Mouse (Mus musculus): ENCODE results near the gene BC030867. TPM values are rescaled to one million over a fixed set of nuclear protein-coding genes. Genes with fewer than 3 reads are reported as not detected.
A peak's percentile ranks its signal among the peaks of the same experiment; 100 is the strongest.

Gene BC030867
- polyA plus RNA-seq, 1 experiment from 2014 or later = 17.9 TPM

DNA sequence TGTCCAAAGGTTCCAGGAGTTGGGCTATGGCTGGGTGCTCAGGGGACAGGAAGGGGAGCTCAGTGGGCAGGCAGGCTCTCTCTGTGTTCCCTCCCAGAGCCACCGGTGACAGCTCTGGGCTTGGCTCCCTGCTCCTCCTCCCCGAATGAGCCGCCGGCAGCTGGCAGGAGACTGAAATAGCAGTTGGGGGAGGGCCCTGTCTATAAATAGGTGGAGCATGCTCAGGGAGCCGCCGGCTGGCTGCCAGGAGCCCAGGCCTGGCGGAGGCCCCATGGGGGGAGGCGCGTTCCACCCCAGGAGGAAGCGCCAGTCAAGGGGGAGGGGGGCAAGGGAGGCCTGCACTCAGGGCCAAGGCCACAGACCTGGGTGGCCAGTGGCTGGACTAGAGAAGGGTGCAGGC, 29.9 kb upstream of the BC030867 start:
- H3K4me2 ChIP-seq (ENCODE audit: low read depth) = peak overlapping the region; percentile 40
- H3K27me3 ChIP-seq (ENCODE audit: control insufficient read depth, insufficient read depth, low read length) = no peaks in the 10 kb centered on the region
- peak overlapping the region; percentile 60; the same call in 1 of the 2 replicates for H3K27ac ChIP-seq (ENCODE audit: low read depth, low read length)
- peak overlapping the region; percentile 37 for H3K9ac ChIP-seq (ENCODE audit: low read length)
- peak; percentile 74 for ATAC-seq (ENCODE audit: insufficient read depth, low FRiP score, low TSS enrichment)
- WGBS = under 1% methylated on average over 7 of the region's 10 CpGs
- H3K4me1 ChIP-seq (ENCODE audit: control insufficient read depth, insufficient read depth, low read length) = peaks cover 31% of the 10 kb centered on the region
- peak; percentile 77 for DNase-seq (ENCODE audit: low spot score)
- H3K9me3 ChIP-seq (ENCODE audit: control insufficient read depth, low read length) = no peaks in the 10 kb centered on the region
- peaks cover 3% of the 10 kb centered on the region for H3K36me3 ChIP-seq (ENCODE audit: control insufficient read depth, insufficient read depth, low read length)
- H3K4me3 ChIP-seq (ENCODE audit: low read depth, low read length) = peak overlapping the region; percentile 21

DNA sequence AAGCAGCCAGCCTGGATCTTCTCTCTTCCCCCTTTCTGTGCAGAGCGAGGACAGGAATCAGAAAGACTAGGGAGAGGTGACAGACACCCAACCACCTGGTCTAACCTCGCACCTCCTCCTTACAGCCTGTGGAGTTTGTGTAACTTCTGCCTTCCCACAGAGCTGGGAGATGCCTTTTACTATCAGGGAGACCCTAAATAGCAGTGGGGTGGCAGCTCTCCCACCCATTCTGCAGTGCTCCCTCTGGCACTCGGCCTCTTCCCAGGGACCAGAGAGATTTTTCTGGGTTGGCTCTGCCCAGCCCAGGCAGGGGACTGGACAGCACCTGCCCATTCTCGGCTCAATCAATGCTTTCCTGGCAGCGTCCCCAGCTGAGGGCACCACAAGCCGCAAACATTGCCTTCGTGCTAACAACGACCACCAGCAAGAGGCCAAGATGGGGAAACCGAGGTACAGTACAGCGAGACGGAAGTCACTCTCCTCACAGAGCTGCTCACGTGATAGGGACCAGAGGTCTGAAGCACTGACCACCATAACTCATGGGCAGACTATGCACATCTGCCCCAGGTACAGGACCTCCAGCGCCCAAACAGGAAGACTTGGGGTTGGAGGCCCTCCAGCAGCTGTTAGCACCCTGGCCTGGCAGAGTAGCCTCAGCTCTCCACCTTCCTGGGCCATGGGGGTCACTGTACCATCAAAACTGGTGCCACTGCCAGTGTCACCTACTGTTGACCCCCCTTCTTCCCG, 29.3 kb upstream of the BC030867 start:
- H3K36me3 ChIP-seq (ENCODE audit: control insufficient read depth, insufficient read depth, low read length) = peaks cover 3% of the 10 kb centered on the region
- H3K4me2 ChIP-seq (ENCODE audit: low read depth) = peak overlapping the region; percentile 40
- peak overlapping the region; percentile 10; the same call in 1 of the 2 replicates for H3K4me3 ChIP-seq (ENCODE audit: low read depth, low read length)
- 67% methylated on average over 14 of the region's 14 CpGs for WGBS
- H3K4me1 ChIP-seq (ENCODE audit: control insufficient read depth, insufficient read depth, low read length) = peaks cover 33% of the 10 kb centered on the region
- ATAC-seq (ENCODE audit: insufficient read depth, low FRiP score, low TSS enrichment) (no peak), DNase-seq (ENCODE audit: low spot score) (peak; percentile 9)
- H3K27me3 ChIP-seq (ENCODE audit: control insufficient read depth, insufficient read depth, low read length) = no peaks in the 10 kb centered on the region
- no peaks in the 10 kb centered on the region for H3K9me3 ChIP-seq (ENCODE audit: control insufficient read depth, low read length)
- no peak overlapping the region for H3K9ac ChIP-seq (ENCODE audit: low read length)
- peak overlapping the region; percentile 60; the same call in 1 of the 2 replicates for H3K27ac ChIP-seq (ENCODE audit: low read depth, low read length)

DNA sequence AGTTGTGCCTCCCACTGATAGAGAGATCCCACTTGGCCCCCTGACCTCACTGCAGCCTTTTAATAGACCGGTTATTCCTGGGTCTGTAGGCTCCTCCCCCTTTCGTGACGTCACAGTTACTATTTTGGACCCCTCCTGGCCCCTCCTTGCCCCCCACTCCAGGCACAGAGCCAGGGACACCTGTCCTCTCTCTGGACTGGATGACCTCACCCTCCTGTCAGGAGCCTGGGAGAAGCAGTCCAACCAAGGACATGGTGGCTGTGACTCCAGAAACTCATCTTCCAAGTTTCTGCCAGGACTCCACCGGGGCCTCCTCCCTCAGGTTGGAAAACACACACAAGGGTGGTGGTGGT, 28.7 kb upstream of the BC030867 start:
- H3K9me3 ChIP-seq (ENCODE audit: control insufficient read depth, low read length) = no peaks in the 10 kb centered on the region
- no peak overlapping the region for H3K4me3 ChIP-seq (ENCODE audit: low read depth, low read length)
- H3K27me3 ChIP-seq (ENCODE audit: control insufficient read depth, insufficient read depth, low read length) = no peaks in the 10 kb centered on the region
- peaks cover 35% of the 10 kb centered on the region for H3K4me1 ChIP-seq (ENCODE audit: control insufficient read depth, insufficient read depth, low read length)
- no peak overlapping the region for H3K27ac ChIP-seq (ENCODE audit: low read depth, low read length)
- DNase-seq (ENCODE audit: low spot score) = peak; percentile 5
- peaks cover 3% of the 10 kb centered on the region for H3K36me3 ChIP-seq (ENCODE audit: control insufficient read depth, insufficient read depth, low read length)
- H3K9ac ChIP-seq (ENCODE audit: low read length) = no peak overlapping the region
- ATAC-seq (ENCODE audit: insufficient read depth, low FRiP score, low TSS enrichment) = no peak
- H3K4me2 ChIP-seq (ENCODE audit: low read depth) = no peak overlapping the region
- 81% methylated on average over 4 of the region's 4 CpGs for WGBS

DNA sequence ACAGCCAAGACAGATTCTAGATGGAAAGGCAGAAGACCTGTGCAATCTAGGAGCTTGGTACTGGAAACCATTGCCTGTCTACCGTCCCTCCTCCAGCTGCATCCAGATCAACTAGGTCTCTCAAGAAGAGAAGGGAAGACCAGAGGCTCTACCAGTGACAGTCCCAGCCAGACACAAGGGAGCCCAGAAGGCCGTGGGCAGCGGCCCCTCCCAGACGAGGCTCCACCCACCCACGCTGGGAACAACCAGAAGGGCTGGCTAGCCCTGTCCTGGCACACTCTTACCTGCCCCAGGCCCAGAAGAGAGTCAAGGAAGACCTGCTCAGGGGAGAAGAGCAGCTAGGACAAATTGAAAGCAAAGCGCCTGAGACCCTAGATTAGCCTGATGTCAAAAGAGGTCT, 28.2 kb upstream of the BC030867 start:
- Histone ChIP-seq H3K9ac (ENCODE audit: low read length) (no peak overlapping the region), H3K27me3 (ENCODE audit: control insufficient read depth, insufficient read depth, low read length) (no peaks in the 10 kb centered on the region), H3K9me3 (ENCODE audit: control insufficient read depth, low read length) (no peaks in the 10 kb centered on the region), H3K36me3 (ENCODE audit: control insufficient read depth, insufficient read depth, low read length) (peaks cover 3% of the 10 kb centered on the region), H3K4me1 (ENCODE audit: control insufficient read depth, insufficient read depth, low read length) (peaks cover 39% of the 10 kb centered on the region), H3K4me3 (ENCODE audit: low read depth, low read length) (no peak overlapping the region), H3K4me2 (ENCODE audit: low read depth) (no peak overlapping the region), H3K27ac (ENCODE audit: low read depth, low read length) (no peak overlapping the region)
- DNase-seq (ENCODE audit: low spot score) = peak; percentile 10
- WGBS = 71% methylated on average over 6 of the region's 6 CpGs
- ATAC-seq (ENCODE audit: insufficient read depth, low FRiP score, low TSS enrichment) = no peak

DNA sequence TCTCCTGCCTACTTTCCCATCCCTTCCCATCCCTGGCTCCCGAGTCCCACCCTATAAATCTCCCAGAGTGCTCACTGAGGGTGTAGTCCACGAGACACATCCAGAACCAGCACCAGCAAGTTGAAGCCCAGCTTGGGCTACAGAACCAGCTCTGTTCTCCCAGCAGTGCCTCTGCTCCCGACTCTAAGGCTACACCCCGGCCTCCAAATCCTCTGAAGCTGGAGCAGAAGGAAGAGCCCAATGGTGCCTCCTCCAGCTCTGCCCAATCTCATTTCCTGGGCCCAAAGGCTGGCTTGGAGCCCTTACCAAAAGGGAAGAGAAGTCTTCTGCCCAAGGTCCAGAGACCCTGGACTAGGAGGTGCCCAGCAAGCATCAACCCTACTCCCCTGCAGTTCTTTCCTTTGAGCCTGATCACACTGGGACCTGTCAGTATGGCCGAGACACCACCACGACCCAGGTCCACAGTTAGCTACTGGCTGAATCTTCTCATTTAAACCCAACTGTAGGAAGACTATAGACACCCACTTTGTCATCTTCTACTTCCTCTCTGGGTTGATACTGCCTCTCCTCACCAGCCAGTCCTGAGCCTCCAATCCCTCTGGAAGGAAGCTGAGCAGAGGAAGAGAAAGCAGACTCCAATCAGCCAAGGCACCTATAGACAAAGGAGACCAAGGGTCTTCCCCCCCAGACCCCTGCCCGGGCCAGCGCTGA, 27.3 kb upstream of the BC030867 start:
- ATAC-seq (ENCODE audit: insufficient read depth, low FRiP score, low TSS enrichment) = no peak
- Histone ChIP-seq H3K4me3 (ENCODE audit: low read depth, low read length) (no peak overlapping the region), H3K36me3 (ENCODE audit: control insufficient read depth, insufficient read depth, low read length) (peaks cover 3% of the 10 kb centered on the region), H3K27me3 (ENCODE audit: control insufficient read depth, insufficient read depth, low read length) (no peaks in the 10 kb centered on the region), H3K9ac (ENCODE audit: low read length) (no peak overlapping the region), H3K4me1 (ENCODE audit: control insufficient read depth, insufficient read depth, low read length) (peaks cover 43% of the 10 kb centered on the region), H3K9me3 (ENCODE audit: control insufficient read depth, low read length) (no peaks in the 10 kb centered on the region), H3K27ac (ENCODE audit: low read depth, low read length) (no peak overlapping the region), H3K4me2 (ENCODE audit: low read depth) (no peak overlapping the region)
- WGBS = 79% methylated on average over 8 of the region's 8 CpGs
- peak; percentile 6 for DNase-seq (ENCODE audit: low spot score)

DNA sequence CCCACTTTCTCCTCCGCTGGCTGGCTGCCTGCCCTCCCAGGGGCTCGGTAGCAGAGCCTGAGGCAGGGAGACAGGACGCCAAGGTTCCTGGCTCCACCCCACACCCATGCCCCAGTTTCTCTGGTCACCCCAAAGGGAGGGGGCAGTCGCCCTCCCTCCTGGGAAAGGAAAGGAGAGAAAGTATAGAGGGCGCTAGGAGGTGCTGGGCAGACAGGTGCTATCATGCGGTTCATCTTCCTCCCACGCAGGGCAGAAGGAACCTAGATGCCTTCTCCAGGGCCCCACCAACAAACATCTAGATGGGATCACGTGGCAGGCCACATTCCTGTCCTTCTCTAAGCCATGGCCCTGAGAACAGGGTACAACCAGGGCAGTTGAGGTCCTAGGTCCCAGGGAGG, 26.7 kb upstream of the BC030867 start:
- Histone ChIP-seq H3K9me3 (ENCODE audit: control insufficient read depth, low read length) (no peaks in the 10 kb centered on the region), H3K9ac (ENCODE audit: low read length) (no peak overlapping the region), H3K4me2 (ENCODE audit: low read depth) (no peak overlapping the region), H3K4me3 (ENCODE audit: low read depth, low read length) (no peak overlapping the region), H3K27me3 (ENCODE audit: control insufficient read depth, insufficient read depth, low read length) (no peaks in the 10 kb centered on the region), H3K27ac (ENCODE audit: low read depth, low read length) (no peak overlapping the region), H3K4me1 (ENCODE audit: control insufficient read depth, insufficient read depth, low read length) (peaks cover 49% of the 10 kb centered on the region), H3K36me3 (ENCODE audit: control insufficient read depth, insufficient read depth, low read length) (peaks cover 3% of the 10 kb centered on the region)
- WGBS = 87% methylated on average over 8 of the region's 8 CpGs
- peak; percentile 4 for DNase-seq (ENCODE audit: low spot score)
- ATAC-seq (ENCODE audit: insufficient read depth, low FRiP score, low TSS enrichment) = no peak

DNA sequence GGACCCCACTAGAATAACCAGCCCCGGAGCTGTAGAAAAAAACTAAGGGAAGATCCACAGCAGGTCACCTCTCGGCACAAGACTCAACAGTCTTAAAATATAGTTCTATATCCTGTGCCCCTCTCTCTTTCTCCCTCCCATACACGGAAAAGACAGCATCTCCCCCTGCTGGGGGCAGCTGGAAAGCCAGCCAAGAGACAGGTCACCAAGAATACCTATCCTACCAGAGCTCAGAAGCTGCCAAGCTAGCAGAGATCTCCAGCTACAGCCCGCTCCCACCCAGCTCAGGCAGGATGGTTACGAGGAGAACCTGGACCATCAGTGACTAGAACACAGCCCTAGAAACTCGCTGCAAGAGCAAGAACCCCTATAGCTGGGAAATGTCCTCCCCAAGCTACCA, 25.5 kb upstream of the BC030867 start:
- no peak overlapping the region for H3K4me2 ChIP-seq (ENCODE audit: low read depth)
- H3K4me3 ChIP-seq (ENCODE audit: low read depth, low read length) = no peak overlapping the region
- H3K9me3 ChIP-seq (ENCODE audit: control insufficient read depth, low read length) = no peaks in the 10 kb centered on the region
- no peak overlapping the region for H3K27ac ChIP-seq (ENCODE audit: low read depth, low read length)
- H3K36me3 ChIP-seq (ENCODE audit: control insufficient read depth, insufficient read depth, low read length) = peaks cover 3% of the 10 kb centered on the region; the same call in 1 of the 2 replicates
- no peaks in the 10 kb centered on the region for H3K27me3 ChIP-seq (ENCODE audit: control insufficient read depth, insufficient read depth, low read length)
- ATAC-seq (ENCODE audit: insufficient read depth, low FRiP score, low TSS enrichment) (no peak), DNase-seq (ENCODE audit: low spot score) (peak; percentile 79)
- H3K4me1 ChIP-seq (ENCODE audit: control insufficient read depth, insufficient read depth, low read length) = peaks cover 53% of the 10 kb centered on the region
- H3K9ac ChIP-seq (ENCODE audit: low read length) = no peak overlapping the region
- WGBS = 53% methylated on average over 6 of the region's 6 CpGs

DNA sequence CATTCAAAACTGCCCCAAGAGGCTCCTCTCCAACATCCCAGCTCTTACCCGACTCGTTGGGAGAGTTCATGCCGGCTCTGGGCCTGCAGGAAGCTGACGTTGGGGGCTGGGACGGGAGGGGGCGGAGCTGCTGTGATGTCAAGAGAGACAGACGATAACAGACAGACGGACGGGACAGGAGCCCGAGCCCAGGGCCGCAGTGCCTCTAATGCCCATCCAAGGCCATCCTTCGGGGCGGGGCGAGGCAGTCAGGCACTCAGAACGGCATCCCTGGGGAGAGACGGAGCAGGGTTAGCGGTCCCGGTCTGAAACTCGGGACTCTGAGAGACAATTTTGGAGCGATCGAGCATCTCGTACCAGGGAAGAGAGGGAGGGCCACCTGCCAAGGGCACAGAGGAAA, 24.0 kb upstream of the BC030867 start:
- H3K4me3 ChIP-seq (ENCODE audit: low read depth, low read length) = peak overlapping the region; percentile 12; the same call in 1 of the 2 replicates
- no peak for ATAC-seq (ENCODE audit: insufficient read depth, low FRiP score, low TSS enrichment)
- H3K4me1 ChIP-seq (ENCODE audit: control insufficient read depth, insufficient read depth, low read length) = peaks cover 50% of the 10 kb centered on the region
- DNase-seq (ENCODE audit: low spot score) = peak; percentile 34
- no peaks in the 10 kb centered on the region for H3K27me3 ChIP-seq (ENCODE audit: control insufficient read depth, insufficient read depth, low read length)
- WGBS = 6% methylated on average over 22 of the region's 22 CpGs
- H3K27ac ChIP-seq (ENCODE audit: low read depth, low read length) = peak overlapping the region; percentile 46; the same call in 1 of the 2 replicates
- peak overlapping the region; percentile 35 for H3K9ac ChIP-seq (ENCODE audit: low read length)
- peak overlapping the region; percentile 37 for H3K4me2 ChIP-seq (ENCODE audit: low read depth)
- no peaks in the 10 kb centered on the region for H3K9me3 ChIP-seq (ENCODE audit: control insufficient read depth, low read length)
- H3K36me3 ChIP-seq (ENCODE audit: control insufficient read depth, insufficient read depth, low read length) = peaks cover 3% of the 10 kb centered on the region; the same call in 1 of the 2 replicates

Measured in neural tube, embryonic 11.5 days (tissue).